Mouse (Mus musculus): ENCODE measurements at regions not wholly inside any gene's neighbourhood (a gene's known extent, or its start where the extent isn't known, plus 50 kb on each side); places are given as distances from the start of the nearest gene placed in this dataset.

DNA sequence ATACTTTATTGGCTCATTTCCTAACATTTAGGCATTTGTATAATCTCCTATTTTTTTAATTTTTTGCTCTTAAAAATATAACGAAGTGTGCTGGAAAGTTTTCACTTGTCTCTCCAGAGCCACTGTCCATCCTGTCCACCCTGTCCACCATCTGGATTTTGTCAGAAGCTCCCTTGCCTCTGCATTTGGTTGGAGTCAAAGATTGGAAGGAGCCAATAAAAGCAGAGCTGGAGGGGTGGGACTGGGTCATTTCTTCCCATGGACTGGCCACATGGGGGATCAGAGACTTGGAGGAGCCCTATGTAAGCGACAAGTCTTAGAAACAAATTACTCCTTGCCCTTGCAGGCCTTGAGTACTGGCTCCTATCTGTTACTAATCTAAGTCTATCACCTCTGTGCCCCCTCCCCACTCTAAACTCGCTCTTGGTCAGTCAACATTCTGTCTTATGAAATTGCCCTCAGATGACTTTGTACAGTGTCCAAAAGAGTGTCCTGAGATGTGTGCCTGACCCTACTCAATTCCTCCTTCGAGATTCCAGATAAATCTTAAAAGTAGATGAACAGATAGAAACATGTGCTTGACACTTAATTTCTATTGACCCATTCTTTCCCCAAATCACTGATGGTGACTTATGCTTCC lies 303.3 kb downstream of the Nuak1 start:
- DNase-seq (ENCODE audit: low spot score in 2 of 2): no peak
- intact Hi-C loops (cut with DNase I): no loop called here

- DNase-seq (ENCODE audit: low spot score in 2 of 2): no peak
- intact Hi-C loops (cut with DNase I): no loop called here
Measured at GRCm38 (mm10) chr10:84142741-84143454, 297.5 kb downstream of the Nuak1 start.

DNA sequence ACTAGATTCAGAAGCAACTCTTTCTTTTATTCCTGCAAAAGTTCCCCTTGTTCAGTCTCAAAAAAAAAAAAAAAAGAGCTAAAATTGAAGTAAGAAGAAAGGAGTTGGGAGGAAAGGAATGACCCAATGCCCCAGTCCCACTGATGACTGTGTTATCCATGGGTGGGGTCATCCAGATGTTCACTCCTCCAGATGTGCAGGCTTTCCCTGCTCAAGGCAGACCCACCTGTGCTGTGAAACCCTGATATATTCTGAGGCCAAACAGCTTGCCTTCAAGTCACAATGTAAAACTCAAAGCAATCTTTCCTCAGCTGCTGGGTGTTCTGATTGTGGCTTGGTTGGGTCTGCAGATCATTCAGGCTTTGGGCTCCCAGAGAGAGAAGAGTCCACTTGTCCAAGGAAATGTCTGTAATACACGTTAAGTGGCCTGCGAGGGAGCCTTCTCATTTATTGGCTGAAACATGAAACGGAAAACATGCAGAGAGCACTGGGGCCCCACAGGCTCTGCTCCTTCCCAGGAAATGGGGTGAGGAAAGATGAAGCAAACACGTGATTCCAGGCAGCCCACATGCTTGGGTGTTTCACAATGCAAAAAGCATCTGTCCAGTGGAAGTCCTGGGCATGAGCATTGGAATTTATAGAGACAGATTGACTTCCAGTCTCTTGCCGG lies 296.6 kb downstream of the Nuak1 start:
- DNase-seq (ENCODE audit: low spot score in 2 of 2): no peak
- intact Hi-C loops (cut with DNase I): no loop called here

GRCm38 (mm10) chr10:84144344-84144687 lies 296.1 kb downstream of the Nuak1 start:
- intact Hi-C loops (cut with DNase I): no loop called here
- no peak for DNase-seq (ENCODE audit: low spot score in 2 of 2)

DNA sequence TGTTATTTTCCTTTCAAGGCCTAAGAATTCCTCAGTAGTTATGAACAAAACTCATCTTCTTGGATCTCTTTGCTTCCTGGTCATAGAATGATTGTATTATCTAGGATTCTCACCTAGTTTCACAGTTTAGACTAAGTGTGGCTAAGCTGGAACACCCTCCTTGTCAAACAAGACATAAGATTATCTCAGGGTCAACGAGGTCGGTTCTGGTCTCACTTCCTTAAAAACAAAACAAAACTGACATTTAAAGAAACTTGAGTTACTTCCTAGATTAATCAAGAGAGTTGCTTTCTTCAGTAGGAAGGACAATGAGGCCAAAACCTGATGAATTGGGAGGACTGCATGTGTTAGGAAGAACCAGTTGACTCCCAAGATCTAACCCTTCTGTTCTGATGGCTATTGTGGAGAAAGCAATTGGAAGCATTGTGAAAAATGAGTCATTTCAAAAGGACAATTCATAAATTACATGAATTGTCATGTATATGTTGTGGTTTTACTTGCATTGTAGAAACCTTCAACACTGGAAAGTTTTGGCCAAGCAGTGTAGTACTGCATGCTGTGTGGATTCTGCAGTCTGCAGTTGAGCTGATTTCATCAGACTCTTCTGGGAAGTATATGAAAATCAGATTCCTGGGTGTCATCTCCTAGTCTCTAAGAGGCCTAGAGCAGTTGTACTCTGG lies 293.0 kb downstream of the Nuak1 start:
- no peak for DNase-seq (ENCODE audit: low spot score in 2 of 2)
- intact Hi-C loops (cut with DNase I): no loop called here

- no peak for DNase-seq (ENCODE audit: low spot score in 2 of 2)
- intact Hi-C loops (cut with DNase I): loop anchor here (10.0 kb wide), 1 partner anchor 271 kb away; no protein-coding TSS in a partner anchor
Measured at GRCm38 (mm10) chr10:84163752-84164151, 276.6 kb downstream of the Nuak1 start.

GRCm38 (mm10) chr10:84165832-84166567 lies 274.4 kb downstream of the Nuak1 start:
- no peak for DNase-seq (ENCODE audit: low spot score in 2 of 2)
- intact Hi-C loops (cut with DNase I): loop anchor here (10.0 kb wide), 1 partner anchor 269 kb away; no protein-coding TSS in a partner anchor

DNA sequence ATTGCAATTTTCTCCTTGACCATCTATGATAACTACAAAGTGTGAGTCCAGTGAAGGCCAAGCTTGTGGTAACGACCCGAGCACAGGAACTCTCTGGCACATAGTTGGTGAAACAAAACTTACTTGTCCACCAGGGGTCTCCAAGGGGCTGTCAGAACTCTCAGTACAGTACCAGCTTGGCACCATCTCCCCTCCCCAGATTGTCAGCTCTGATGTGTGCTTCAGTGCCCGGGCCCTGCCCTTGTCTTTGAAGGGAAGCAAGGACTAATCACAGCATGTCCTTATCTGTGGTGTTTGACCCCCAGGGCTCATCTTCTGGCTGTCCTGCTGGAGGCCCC lies 273.9 kb downstream of the Nuak1 start:
- intact Hi-C loops (cut with DNase I): loop anchor here (10.0 kb wide), 1 partner anchor 268 kb away; no protein-coding TSS in a partner anchor
- no peak for DNase-seq (ENCODE audit: low spot score in 2 of 2)

GRCm38 (mm10) chr10:84172828-84173321 lies 267.5 kb downstream of the Nuak1 start:
- peak; percentile 69 to 77 for DNase-seq (ENCODE audit: low spot score in 2 of 2)
- intact Hi-C loops (cut with DNase I): loop anchor here (10.0 kb wide), 1 partner anchor 182 kb away; no protein-coding TSS in a partner anchor

GRCm38 (mm10) chr10:84183239-84183638 lies 257.2 kb downstream of the Nuak1 start:
- intact Hi-C loops (cut with DNase I): no loop called here
- DNase-seq (ENCODE audit: low spot score in 2 of 2): no peak

GRCm38 (mm10) chr10:84186466-84186865 lies 253.9 kb downstream of the Nuak1 start:
- DNase-seq (ENCODE audit: low spot score in 2 of 2): no peak
- intact Hi-C loops (cut with DNase I): no loop called here

GRCm38 (mm10) chr10:84199035-84199434 lies 241.4 kb downstream of the Nuak1 start:
- no peak for DNase-seq (ENCODE audit: low spot score in 2 of 2)
- intact Hi-C loops (cut with DNase I): no loop called here

DNA sequence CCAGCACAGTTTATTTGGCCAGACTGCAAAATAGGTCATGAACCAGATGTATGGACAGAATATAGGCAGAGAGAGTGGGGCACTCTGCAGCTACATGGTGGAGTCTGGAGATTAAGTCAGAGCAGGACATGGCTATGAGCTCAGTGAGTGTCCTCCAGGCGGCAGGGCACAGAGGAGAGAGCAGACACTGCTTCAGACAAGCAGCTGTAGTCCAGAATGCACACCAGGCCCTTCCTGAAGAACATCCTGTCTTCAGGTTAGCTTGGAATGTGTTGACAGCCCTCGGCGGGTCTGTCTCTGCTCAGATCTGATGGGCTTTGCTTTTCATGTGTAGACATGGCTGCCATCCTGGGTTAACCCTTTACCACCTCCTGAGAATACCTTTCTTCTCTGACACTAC lies 238.6 kb downstream of the Nuak1 start:
- DNase-seq (ENCODE audit: low spot score in 2 of 2): no peak
- intact Hi-C loops (cut with DNase I): no loop called here

DNA sequence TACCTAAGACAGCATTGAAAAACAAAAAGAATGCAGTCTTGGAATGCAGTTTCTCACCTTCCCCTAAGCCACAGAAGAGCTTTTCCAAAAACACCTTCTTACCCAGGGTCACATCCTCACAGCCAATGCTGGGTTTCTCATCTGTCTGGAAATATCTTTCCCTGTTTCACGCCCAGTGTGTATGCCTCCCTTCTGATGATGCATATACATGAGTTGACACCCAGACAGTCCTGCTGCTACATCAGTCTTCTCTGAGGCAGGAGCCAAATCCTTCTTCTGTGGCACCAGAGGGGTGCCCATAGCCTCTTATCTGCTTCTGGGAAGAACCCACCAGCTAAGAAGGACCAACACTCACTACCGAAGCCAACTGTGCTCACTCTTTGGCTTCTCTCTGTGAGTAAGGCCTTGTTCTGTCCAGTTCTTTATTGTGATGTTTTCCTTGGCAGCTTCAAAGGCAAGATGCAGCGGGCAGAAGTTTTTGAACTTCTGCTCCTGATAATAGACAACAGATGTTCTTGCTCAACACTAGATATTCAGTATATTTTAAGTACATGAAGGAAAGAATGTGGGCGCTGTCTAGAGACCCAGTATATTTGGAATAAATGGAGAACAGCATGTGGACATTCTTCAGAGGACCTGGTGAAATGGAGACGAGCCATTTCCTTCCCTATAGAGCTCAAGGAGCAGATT lies 228.2 kb downstream of the Nuak1 start:
- DNase-seq (ENCODE audit: low spot score in 2 of 2): peak in 1 of 2 experiments; percentile 5
- intact Hi-C loops (cut with DNase I): no loop called here

DNA sequence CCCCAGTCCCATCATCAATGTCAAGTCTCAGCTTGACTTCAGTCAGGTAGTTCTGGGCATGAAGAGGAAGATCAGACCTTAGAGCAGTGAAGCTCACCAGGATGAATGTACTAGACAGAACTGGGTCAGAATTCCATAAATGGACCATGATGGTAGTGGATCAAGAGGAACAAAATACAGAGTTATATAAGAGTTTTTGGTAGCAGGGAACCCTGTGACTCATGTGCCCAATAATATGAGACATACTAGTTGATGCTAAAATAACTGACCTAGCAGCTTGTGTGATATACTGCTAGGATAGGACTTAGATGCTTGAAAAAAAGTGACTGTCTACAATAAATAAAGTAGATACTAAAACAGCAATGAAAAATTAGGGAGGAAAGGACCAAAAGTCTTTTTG lies 225.6 kb downstream of the Nuak1 start:
- DNase-seq (ENCODE audit: low spot score in 2 of 2): no peak
- intact Hi-C loops (cut with DNase I): no loop called here

GRCm38 (mm10) chr10:84229224-84229921 lies 211.0 kb downstream of the Nuak1 start:
- DNase-seq (ENCODE audit: low spot score in 2 of 2): peak; percentile 31 to 39
- intact Hi-C loops (cut with DNase I): no loop called here

DNA sequence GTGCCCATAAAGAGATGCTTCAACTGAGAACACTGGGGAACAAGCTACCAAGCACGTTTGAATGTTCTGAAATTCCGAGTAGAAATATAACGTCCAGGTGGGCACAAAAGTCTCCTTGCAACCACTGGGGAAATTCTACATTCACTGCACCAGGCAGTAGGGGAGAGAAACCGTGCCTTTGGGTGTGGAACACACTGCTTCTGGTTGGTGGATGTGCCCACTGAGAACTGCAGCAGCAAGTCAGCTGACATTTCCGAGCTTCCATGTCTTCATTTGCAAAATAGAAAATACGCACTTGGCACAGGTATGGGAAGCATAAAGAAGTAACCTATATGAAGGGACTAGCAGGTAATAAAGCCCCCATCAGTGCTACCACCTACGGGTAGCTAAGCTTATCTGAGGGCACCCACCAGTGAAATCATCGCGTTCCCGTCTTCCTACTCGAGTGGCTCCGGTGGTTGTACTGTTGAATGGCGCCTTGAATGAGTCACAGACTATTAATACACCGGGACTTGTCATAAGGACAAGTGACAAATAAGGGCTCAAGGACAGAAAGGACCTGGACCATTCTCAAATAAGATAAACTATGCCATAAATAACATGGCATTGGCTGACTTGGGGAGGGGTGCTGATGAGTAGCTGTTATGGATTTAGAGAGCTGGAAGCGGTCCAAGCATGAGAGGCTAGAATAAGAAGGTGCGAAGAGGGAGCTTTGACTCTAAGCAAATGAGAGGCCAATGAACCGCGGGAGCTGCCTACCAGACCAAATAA lies 210.2 kb downstream of the Nuak1 start:
- intact Hi-C loops (cut with DNase I): loop anchor here (5.0 to 10.0 kb wide), 2 partner anchors 125 to 212 kb away; partner anchors contain the start of gene Nuak1
- peak; percentile 40 to 41 for DNase-seq (ENCODE audit: low spot score in 2 of 2)
